Mouse (Mus musculus) heart, adult 2 months (tissue): Measurements from ENCODE around the gene Ifih1. TPM values are rescaled to one million over a fixed set of nuclear protein-coding genes. Genes with fewer than 3 reads are reported as not detected.

Source experiments
- DNase-seq, 2 experiments: peaks; one replicate each; pipeline ENCODE4 v3.0.0; 2021
- H3K27ac ChIP-seq: fragments of 200-600 bp; 2 replicates; pipeline ENCODE4 v1.8.1; 2022
- H3K27me3 ChIP-seq: fragments of 200-500 bp; 2 replicates; pipeline ENCODE4 v1.6.1; 2012; ENCODE audit warnings: mild to moderate bottlenecking, low read length, inconsistent platforms, mixed read lengths; ENCODE audit not compliant: control insufficient read depth, insufficient read depth
- H3K36me3 ChIP-seq: fragments of 200-500 bp; 2 replicates; pipeline ENCODE4 v1.6.1; 2012; ENCODE audit warnings: low read length, inconsistent platforms; ENCODE audit not compliant: control insufficient read depth, insufficient read depth
- H3K4me1 ChIP-seq: fragments of 200-500 bp; 2 replicates; pipeline ENCODE4 v1.6.1; 2011; ENCODE audit warnings: low read length; ENCODE audit not compliant: control insufficient read depth, insufficient read depth
- H3K4me3 ChIP-seq: fragments of 200-600 bp; 2 replicates; pipeline ENCODE4 v1.8.1; 2022
- H3K79me2 ChIP-seq: fragments of 200-500 bp; replicated peaks from 2 replicates; pipeline ENCODE4 v1.6.1; 2012; ENCODE audit warnings: mild to moderate bottlenecking, inconsistent platforms, low read length, moderate library complexity, mixed read lengths; ENCODE audit not compliant: control insufficient read depth, insufficient read depth
- H3K9ac ChIP-seq: fragments of 200-500 bp; 2 replicates; pipeline ENCODE4 v1.6.1; 2012; ENCODE audit warnings: low read depth, mild to moderate bottlenecking, control low read depth, inconsistent platforms, low read length, mixed read lengths
- CTCF ChIP-seq: fragments of 200-600 bp; IDR thresholded peaks from 2 replicates; pipeline ENCODE4 v1.8.1; 2022; ENCODE audit warnings: antibody characterized with exemption, mild to moderate bottlenecking, moderate library complexity
- EP300 ChIP-seq: fragments of 200-500 bp; IDR thresholded peaks from 2 replicates; pipeline ENCODE4 v1.6.1; 2011; ENCODE audit warnings: low read depth, low read length, control low read depth; ENCODE audit not compliant: insufficient read depth
- POLR2A ChIP-seq: fragments of 200-500 bp; IDR thresholded peaks from 2 replicates; pipeline ENCODE4 v1.6.1; 2011; ENCODE audit warnings: mild to moderate bottlenecking, low read depth, low read length, control low read depth; ENCODE audit not compliant: insufficient read depth
- WGBS: fragments of 180-500 bp; shearing (Covaris S2); methylation state at CpG from one replicate; pipeline ENCODE4 v1.1.7; 2018; 5-methylcytosine and 5-hydroxymethylcytosine counted together
- intact Hi-C: fragments of 180-260 bp; cut with DNase I; formaldehyde crosslinking; loops from one replicate; pipeline ENCODE4 v1.15.1; 2025
- polyA plus RNA-seq: library from polyadenylated mRNA; depleted of rRNA; stranded (reverse); fragments of >200 nt; gene quantifications from 2 replicates; pipeline ENCODE4 v1.2.3, GENCODE M21; 2012
- total RNA-seq, 2 experiments: library from RNA; stranded (reverse); gene quantifications; 2 replicates each; pipeline ENCODE4 v1.2.3; 2021

Gene Ifih1
- total and polyA plus RNA-seq, 3 experiments, result 2.5 to 8.0 (median 5.8) TPM

DNA sequence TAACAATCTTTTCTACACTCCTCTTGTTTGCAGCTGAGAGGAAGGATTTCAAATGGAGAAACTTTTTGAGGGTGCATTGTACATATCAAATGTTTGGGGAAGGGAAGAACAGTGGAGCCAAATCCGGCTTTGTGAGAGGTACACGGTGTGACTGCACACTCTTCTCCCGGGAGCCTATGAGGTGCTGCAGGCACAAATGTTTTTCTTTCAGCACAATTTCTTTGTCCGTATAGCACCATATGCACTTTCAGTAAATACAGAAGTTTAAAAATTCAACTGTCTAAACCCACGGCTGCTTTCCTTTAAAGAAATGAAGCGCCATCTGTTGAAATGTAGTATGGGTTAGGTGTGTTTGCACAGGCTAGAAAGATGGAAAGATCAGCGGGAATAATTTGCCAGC, 71.8 kb downstream of the Ifih1 start:
- Histone ChIP-seq H3K79me2 (no peaks in the 10 kb centered on the region), H3K9ac (no peak overlapping the region), H3K4me1 (no peaks in the 10 kb centered on the region), H3K4me3 (no peak overlapping the region), H3K27me3 (no peaks in the 10 kb centered on the region), H3K27ac (peak overlapping the region; percentile 57), H3K36me3 (no peaks in the 10 kb centered on the region)
- TF ChIP-seq POLR2A (no peak), CTCF (no peak), EP300 (no peak)
- intact Hi-C loops, result no loop called here
- DNase-seq, result no peak
- WGBS, result 70% methylated on average over 7 of the region's 7 CpGs

DNA sequence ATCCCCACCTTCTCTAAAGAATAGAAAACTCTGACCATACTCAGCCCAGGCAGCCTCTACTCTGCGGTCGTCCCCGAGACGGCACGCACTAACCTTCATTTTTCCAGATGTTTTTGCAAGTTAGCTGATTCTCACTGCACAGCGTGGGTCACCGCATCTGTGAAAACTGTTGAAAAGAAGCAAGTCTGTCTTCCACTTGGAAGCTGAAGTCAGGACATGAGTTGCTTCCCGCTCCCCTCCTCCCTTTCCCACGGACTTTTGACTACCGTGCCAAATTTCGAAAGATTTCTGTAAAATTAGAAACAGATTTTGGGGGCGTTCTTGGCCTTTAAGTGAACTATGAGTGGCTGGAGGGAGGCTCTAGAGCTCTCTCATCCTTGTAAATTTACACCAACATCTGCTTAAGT, 72.3 kb downstream of the Ifih1 start, which contains the start of gene Fap:
Gene Fap, minus strand, starts transcription at position 323 of the 407 bp plus-strand sequence.
- Histone ChIP-seq H3K27ac (peak within 1 kb of the TSS; percentile 57), H3K9ac (peak within 1 kb of the TSS; percentile 62)

DNA sequence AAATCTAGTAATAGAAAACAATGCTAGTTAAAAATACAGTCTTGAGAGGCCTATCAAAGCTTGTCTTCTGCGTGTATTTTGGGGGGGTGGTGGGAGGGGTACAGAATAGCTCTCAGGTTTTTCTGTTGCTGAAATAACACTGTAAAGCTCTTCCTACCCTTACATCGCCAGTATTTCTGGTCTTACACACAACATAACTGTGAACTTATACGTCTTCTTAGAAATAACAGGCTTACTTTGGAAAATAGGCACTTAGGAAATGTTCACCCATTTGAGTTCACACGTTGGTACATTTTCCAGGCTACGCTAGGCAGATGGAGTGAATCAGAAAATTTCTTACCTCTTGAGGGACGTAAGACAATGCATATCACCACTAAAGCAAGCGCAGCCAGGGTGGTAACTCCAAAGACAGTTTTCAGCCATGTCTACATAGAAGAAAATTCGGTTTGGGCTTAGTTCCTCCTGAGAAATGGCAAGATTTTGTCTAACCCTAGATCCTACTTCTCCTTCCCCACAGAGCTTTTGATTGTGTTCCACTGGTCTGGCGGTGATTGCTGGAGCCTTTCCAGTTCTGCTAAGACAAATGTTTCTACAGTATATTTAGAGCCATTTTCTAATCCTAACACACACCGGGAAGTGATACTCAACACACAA, 72.8 kb downstream of the Ifih1 start:
- no peak for DNase-seq
- H3K4me3 ChIP-seq, result peak overlapping the region; percentile 7; the same call in 1 of the 2 replicates
- intact Hi-C loops, result no loop called here

More for the DNA sequence above, 72.3 kb downstream of the Ifih1 start, which contains the start of gene Fap:
- WGBS, result 57% methylated on average over 12 of the region's 12 CpGs
- Histone ChIP-seq H3K27me3 (no peaks in the 10 kb centered on the region), H3K4me1 (no peaks in the 10 kb centered on the region), H3K4me3 (peak within 1 kb of the TSS; percentile 7; the same call in 1 of the 2 replicates), H3K79me2 (no peaks in the 10 kb centered on the region), H3K36me3 (no peaks in the 10 kb centered on the region)
- intact Hi-C loops, result no loop called here
- TF ChIP-seq POLR2A (0 out of 2 replicates have a peak, but pooled peaks have one; percentile 27), EP300 (no peak)
- peak; percentile 39 to 44 for DNase-seq

DNA sequence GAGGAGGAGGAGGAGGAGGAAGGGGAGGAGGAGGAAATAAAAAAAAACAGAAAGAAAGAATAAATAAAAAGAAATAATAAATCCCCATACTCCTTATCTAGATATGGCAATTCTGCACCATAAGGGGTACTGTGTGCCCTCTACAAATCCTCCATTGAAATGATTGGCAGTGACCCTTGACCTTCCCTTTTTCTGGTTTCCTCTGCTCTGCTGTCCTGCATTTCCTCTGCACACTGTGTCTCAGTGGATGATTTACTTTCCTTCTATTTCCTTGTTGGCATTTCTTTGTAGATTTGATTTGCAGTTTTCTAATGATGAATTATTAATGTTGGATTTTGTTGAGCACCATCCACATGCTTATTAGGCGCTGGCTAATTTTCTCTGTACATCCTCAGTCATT, 81.4 kb downstream of the Ifih1 start:
- Histone ChIP-seq H3K4me1 (no peaks in the 10 kb centered on the region), H3K27ac (no peak overlapping the region), H3K79me2 (no peaks in the 10 kb centered on the region), H3K4me3 (no peak overlapping the region), H3K27me3 (no peaks in the 10 kb centered on the region), H3K36me3 (no peaks in the 10 kb centered on the region), H3K9ac (no peak overlapping the region)
- 91% methylated on average over 1 of the region's 1 CpGs for WGBS
- no peak for TF ChIP-seq EP300
- TF ChIP-seq POLR2A, result no peak
- no peak for TF ChIP-seq CTCF
- DNase-seq, result no peak
- intact Hi-C loops, result no loop called here

More for the DNA sequence above, 72.8 kb downstream of the Ifih1 start:
- no peak for TF ChIP-seq EP300
- TF ChIP-seq POLR2A, result no peak
- no peak for TF ChIP-seq CTCF
- no peaks in the 10 kb centered on the region for H3K4me1 ChIP-seq
- H3K27ac ChIP-seq, result peak overlapping the region; percentile 57
- peak overlapping the region; percentile 62 for H3K9ac ChIP-seq
- no peaks in the 10 kb centered on the region for H3K79me2 ChIP-seq
- H3K36me3 ChIP-seq, result no peaks in the 10 kb centered on the region
- H3K27me3 ChIP-seq, result no peaks in the 10 kb centered on the region
- WGBS, result 63% methylated on average over 10 of the region's 10 CpGs

DNA sequence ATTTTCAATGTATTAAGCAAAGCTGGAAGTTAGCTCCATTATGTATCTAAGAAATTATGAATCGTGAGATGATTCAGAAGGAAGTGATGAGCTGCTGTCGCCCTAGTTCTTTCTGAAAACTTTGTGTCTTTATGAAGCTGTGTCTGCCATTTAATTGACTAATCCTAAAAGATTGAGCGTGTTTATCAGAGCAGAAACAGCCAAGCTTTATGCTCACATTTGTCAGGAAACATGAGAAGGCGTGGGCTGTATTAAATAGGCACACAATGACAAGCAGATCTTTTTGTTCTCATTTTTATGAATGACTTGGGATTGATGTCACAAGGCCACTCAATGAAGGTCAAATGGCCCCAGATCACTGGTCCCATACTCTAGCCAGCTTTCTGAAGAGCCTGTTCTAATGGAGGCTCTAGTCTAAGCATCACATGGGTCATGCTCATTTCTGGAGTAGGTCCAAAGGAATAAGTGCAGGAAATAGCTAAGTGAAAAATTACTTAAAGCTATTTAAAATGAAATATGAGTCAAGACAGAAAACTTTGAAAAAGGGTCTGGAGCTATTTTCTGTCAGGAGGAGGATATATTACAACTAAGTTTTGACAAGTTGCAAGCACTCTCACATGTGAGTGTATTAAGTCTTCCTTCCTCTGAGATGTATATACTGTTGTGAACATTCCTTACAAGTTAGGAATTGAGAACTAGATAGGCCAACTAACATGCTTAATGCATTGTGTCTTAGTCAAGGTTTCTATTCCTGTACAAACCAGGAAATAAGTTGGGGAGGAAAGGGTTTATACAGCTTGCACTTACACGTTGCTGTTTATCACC, 83.2 kb downstream of the Ifih1 start:
- intact Hi-C loops, result no loop called here
- H3K4me3 ChIP-seq, result no peak overlapping the region
- 65% methylated on average over 5 of the region's 5 CpGs for WGBS
- no peak for DNase-seq
- H3K4me1 ChIP-seq, result no peaks in the 10 kb centered on the region
- TF ChIP-seq POLR2A (no peak), CTCF (no peak), EP300 (no peak)
- no peak overlapping the region for H3K27ac ChIP-seq
- no peak overlapping the region for H3K9ac ChIP-seq
- no peaks in the 10 kb centered on the region for H3K79me2 ChIP-seq
- H3K27me3 ChIP-seq, result no peaks in the 10 kb centered on the region
- H3K36me3 ChIP-seq, result no peaks in the 10 kb centered on the region
